Mouse (Mus musculus) midbrain, postnatal 0 days (tissue): ENCODE measurements around the gene Gm20388. TPM values are rescaled to one million over a fixed set of nuclear protein-coding genes. Genes with fewer than 3 reads are reported as not detected.

Experiments used
- ATAC-seq: fragments of 200-750 bp; cut with Nextera tagmentation; 2 replicates; pipeline ENCODE4 v1.8.0; 2017; ENCODE audit warnings: moderate number of reproducible peaks, mild to moderate bottlenecking, moderate TSS enrichment, moderate library complexity; ENCODE audit not compliant: low FRiP score
- DNase-seq: peaks from one replicate; pipeline ENCODE4 v3.0.0-alpha.2; 2015; ENCODE audit warnings: low spot score
- H3K27ac ChIP-seq: fragments of 300-500 bp; sonication (generic); 2 replicates; pipeline ENCODE4 v1.5.1; 2014; ENCODE audit warnings: low read depth, mild to moderate bottlenecking, low read length, mixed read lengths
- H3K27me3 ChIP-seq: fragments of 300-500 bp; sonication (generic); 2 replicates; pipeline ENCODE4 v1.6.1; 2014; ENCODE audit warnings: low read length, control low read depth, mixed read lengths; ENCODE audit not compliant: insufficient read depth
- H3K36me3 ChIP-seq: fragments of 300-500 bp; sonication (generic); 2 replicates; pipeline ENCODE4 v1.6.1; 2014; ENCODE audit warnings: low read length, control low read depth, mixed read lengths; ENCODE audit not compliant: insufficient read depth
- H3K4me1 ChIP-seq: fragments of 300-500 bp; sonication (generic); 2 replicates; pipeline ENCODE4 v1.6.1; 2014; ENCODE audit warnings: mild to moderate bottlenecking, control low read depth, antibody characterized with exemption, low read length, mixed read lengths; ENCODE audit not compliant: insufficient read depth
- H3K4me2 ChIP-seq: fragments of 300-500 bp; sonication (generic); 2 replicates; pipeline ENCODE4 v1.6.1; 2014; ENCODE audit warnings: low read depth, mild to moderate bottlenecking, low read length, mixed read lengths; ENCODE audit not compliant: poor library complexity, severe bottlenecking
- H3K4me3 ChIP-seq: fragments of 300-500 bp; sonication (generic); 2 replicates; pipeline ENCODE4 v1.5.1; 2014; ENCODE audit warnings: low read depth, mild to moderate bottlenecking, low read length, moderate library complexity
- H3K9ac ChIP-seq: fragments of 300-500 bp; sonication (generic); replicated peaks from 2 replicates; pipeline ENCODE4 v1.6.1; 2014; ENCODE audit warnings: mild to moderate bottlenecking, low read length, moderate library complexity, mixed read lengths; ENCODE audit not compliant: poor library complexity, severe bottlenecking
- H3K9me3 ChIP-seq: fragments of 300-500 bp; sonication (generic); 2 replicates; pipeline ENCODE4 v1.6.1; 2016; ENCODE audit warnings: low read length, control low read depth
- CTCF ChIP-seq: IDR thresholded peaks from 2 replicates; pipeline ENCODE4 v1.5.1; 2016; ENCODE audit warnings: antibody characterized with exemption, mild to moderate bottlenecking
- WGBS: fragments of 180-500 bp; shearing (Covaris S2); extraction: QIAGEN DNeasy Blood & Tissue Kit; methylation state at CpG from one replicate; pipeline ENCODE4 v1.1.7; 2014; 5-methylcytosine and 5-hydroxymethylcytosine counted together
- polyA plus RNA-seq: library from polyadenylated mRNA; unstranded; fragments of >200 nt; fragmentation: Nextera tagmentation; extraction: Ambion mirVana; gene quantifications from 2 replicates; pipeline ENCODE4 v1.2.1, GENCODE M21; 2015
- total RNA-seq: library from RNA; depleted of rRNA; stranded (reverse); fragments of >200 nt; gene quantifications from 2 replicates; pipeline ENCODE4 v1.2.3, GENCODE M21; 2014

The Gm20388 gene
- total and polyA plus RNA-seq, 2 experiments from 2014 or later = 74.2 TPM; not detected in 1

- no peaks in the 10 kb centered on the region for H3K36me3 ChIP-seq
- WGBS = 71% methylated on average over 4 of the region's 4 CpGs
- no peaks in the 10 kb centered on the region for H3K27me3 ChIP-seq
- ATAC-seq (no peak), DNase-seq (no peak)
- H3K9me3 ChIP-seq = no peaks in the 10 kb centered on the region
- peaks cover 4% of the 10 kb centered on the region; the same call in 1 of the 2 replicates for H3K4me1 ChIP-seq
- H3K9ac ChIP-seq = no peak overlapping the region
- H3K4me2 ChIP-seq = no peak overlapping the region
- H3K4me3 ChIP-seq = no peak overlapping the region
- TF ChIP-seq CTCF = peak; percentile 51
- H3K27ac ChIP-seq = no peak overlapping the region
Measured at GRCm38 (mm10) chr8:120370461-120370860, 459.8 kb downstream of the Gm20388 start.

GRCm38 (mm10) chr8:120371146-120371545, 460.5 kb downstream of the Gm20388 start:
- no peak overlapping the region for H3K4me3 ChIP-seq
- WGBS = 81% methylated on average over 5 of the region's 5 CpGs
- no peak for ATAC-seq

GRCm38 (mm10) chr8:120371725-120372457, 461.2 kb downstream of the Gm20388 start:
- no peak overlapping the region for H3K9ac ChIP-seq
- no peaks in the 10 kb centered on the region for H3K9me3 ChIP-seq
- 77% methylated on average over 8 of the region's 8 CpGs for WGBS
- H3K27ac ChIP-seq = no peak overlapping the region
- no peaks in the 10 kb centered on the region for H3K27me3 ChIP-seq
- H3K4me3 ChIP-seq = no peak overlapping the region
- no peak for TF ChIP-seq CTCF
- H3K4me2 ChIP-seq = no peak overlapping the region
- peaks cover 4% of the 10 kb centered on the region; the same call in 1 of the 2 replicates for H3K4me1 ChIP-seq
- no peak for DNase-seq
- no peak for ATAC-seq
- no peaks in the 10 kb centered on the region for H3K36me3 ChIP-seq

More at GRCm38 (mm10) chr8:120371146-120371545, 460.5 kb downstream of the Gm20388 start:
- no peak for DNase-seq
- no peak for TF ChIP-seq CTCF
- no peaks in the 10 kb centered on the region for H3K9me3 ChIP-seq
- H3K27me3 ChIP-seq = no peaks in the 10 kb centered on the region
- H3K27ac ChIP-seq = no peak overlapping the region
- no peak overlapping the region for H3K9ac ChIP-seq
- peaks cover 4% of the 10 kb centered on the region; the same call in 1 of the 2 replicates for H3K4me1 ChIP-seq
- no peak overlapping the region for H3K4me2 ChIP-seq
- no peaks in the 10 kb centered on the region for H3K36me3 ChIP-seq

GRCm38 (mm10) chr8:120372684-120373083, 462.0 kb downstream of the Gm20388 start:
- H3K9ac ChIP-seq = no peak overlapping the region
- H3K4me2 ChIP-seq = no peak overlapping the region
- H3K36me3 ChIP-seq = no peaks in the 10 kb centered on the region
- no peak for TF ChIP-seq CTCF
- no peak overlapping the region for H3K27ac ChIP-seq
- H3K4me3 ChIP-seq = no peak overlapping the region
- H3K9me3 ChIP-seq = no peaks in the 10 kb centered on the region
- H3K4me1 ChIP-seq = peaks cover 4% of the 10 kb centered on the region; the same call in 1 of the 2 replicates
- no peaks in the 10 kb centered on the region for H3K27me3 ChIP-seq
- 92% methylated on average over 6 of the region's 6 CpGs for WGBS
- ATAC-seq = no peak
- no peak for DNase-seq

- H3K4me2 ChIP-seq = no peak overlapping the region
- no peak overlapping the region for H3K4me3 ChIP-seq
- DNase-seq (no peak), ATAC-seq (no peak)
- peaks cover 4% of the 10 kb centered on the region; the same call in 1 of the 2 replicates for H3K4me1 ChIP-seq
- H3K9me3 ChIP-seq = no peaks in the 10 kb centered on the region
- H3K27me3 ChIP-seq = no peaks in the 10 kb centered on the region
- 88% methylated on average over 3 of the region's 3 CpGs for WGBS
- no peak overlapping the region for H3K9ac ChIP-seq
- no peak for TF ChIP-seq CTCF
- H3K27ac ChIP-seq = no peak overlapping the region
- H3K36me3 ChIP-seq = no peaks in the 10 kb centered on the region
Measured at GRCm38 (mm10) chr8:120373621-120374020, 463.0 kb downstream of the Gm20388 start.

- Histone ChIP-seq H3K9me3 (no peaks in the 10 kb centered on the region), H3K27me3 (no peaks in the 10 kb centered on the region), H3K4me3 (no peak overlapping the region), H3K9ac (no peak overlapping the region), H3K4me2 (no peak overlapping the region), H3K27ac (no peak overlapping the region), H3K4me1 (peaks cover 4% of the 10 kb centered on the region; the same call in 1 of the 2 replicates), H3K36me3 (no peaks in the 10 kb centered on the region)
- 94% methylated on average over 1 of the region's 1 CpGs for WGBS
- TF ChIP-seq CTCF = no peak
- no peak for ATAC-seq
- DNase-seq = no peak
Measured at GRCm38 (mm10) chr8:120374070-120374469, 463.4 kb downstream of the Gm20388 start.
